Mouse (Mus musculus): ENCODE data around the gene Faap100.

The Faap100 gene

DNA sequence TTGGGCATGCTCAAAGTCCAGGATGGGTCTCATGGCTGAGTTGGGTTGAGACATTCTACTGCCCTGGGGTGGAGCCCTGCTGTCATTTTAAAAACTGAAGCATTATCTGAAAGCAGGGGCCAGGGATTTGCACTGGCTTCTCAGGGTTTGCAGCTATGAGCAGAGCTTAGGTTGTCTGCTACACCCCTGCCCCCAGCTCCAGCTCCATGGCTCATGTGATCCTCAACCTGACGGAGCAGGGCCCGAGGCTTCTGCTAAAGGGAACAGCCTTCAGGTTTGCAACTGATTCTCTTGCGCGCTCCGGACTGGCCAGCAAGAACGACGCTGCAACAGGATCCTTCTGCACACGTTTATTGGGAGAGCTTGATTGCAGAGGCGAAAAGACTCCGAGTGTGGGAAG lies 58.4 kb downstream of the Faap100 start:
- DNase-seq (ENCODE audit: low read depth, low spot score), result no peak

DNA sequence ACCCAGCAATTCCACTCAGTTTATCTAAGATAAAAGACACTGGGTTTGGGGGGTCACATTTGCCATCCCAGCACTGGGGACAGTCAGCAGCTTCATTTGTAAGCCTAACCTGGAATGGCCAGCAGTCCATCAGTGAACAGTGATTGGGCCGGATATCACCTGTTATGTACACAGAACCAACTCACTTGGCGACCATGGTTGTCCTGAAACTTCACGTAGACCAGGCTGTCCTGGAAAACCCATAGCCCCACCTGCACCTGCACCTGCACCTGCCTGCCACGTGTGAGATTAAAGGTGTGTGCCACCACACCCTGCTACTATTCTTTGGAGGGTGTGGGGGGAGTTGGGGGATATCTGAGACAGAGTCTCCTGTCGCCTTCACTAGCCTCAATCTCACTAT lies 59.3 kb downstream of the Faap100 start:
- no peak for DNase-seq (ENCODE audit: low read depth, low spot score)
